Mouse (Mus musculus) midbrain, embryonic 10.5 days (tissue): ENCODE data around the gene Tango2. TPM values are rescaled to one million over a fixed set of nuclear protein-coding genes. Genes with fewer than 3 reads are reported as not detected.

Source experiments
- DNase-seq: peaks from one replicate; pipeline ENCODE4 v3.0.0-alpha.2; 2017; ENCODE audit warnings: low spot score
- H3K27ac ChIP-seq: fragments of 300-500 bp; sonication (generic); replicated peaks from 2 replicates; pipeline ENCODE4 v1.5.1; 2016; ENCODE audit warnings: mild to moderate bottlenecking
- H3K27me3 ChIP-seq: fragments of 300-500 bp; sonication (generic); 2 replicates; pipeline ENCODE4 v1.6.1; 2016; ENCODE audit warnings: low read depth, mild to moderate bottlenecking; ENCODE audit not compliant: poor library complexity, severe bottlenecking
- H3K36me3 ChIP-seq: fragments of 300-500 bp; sonication (generic); 2 replicates; pipeline ENCODE4 v1.6.1; 2016; ENCODE audit warnings: mild to moderate bottlenecking, moderate library complexity
- H3K4me1 ChIP-seq: fragments of 300-500 bp; sonication (generic); 2 replicates; pipeline ENCODE4 v1.6.1; 2016
- H3K4me3 ChIP-seq: fragments of 300-500 bp; sonication (generic); 2 replicates; pipeline ENCODE4 v1.5.1; 2016; ENCODE audit warnings: mild to moderate bottlenecking, moderate library complexity
- H3K9me3 ChIP-seq: fragments of 300-500 bp; sonication (generic); replicated peaks from 2 replicates; pipeline ENCODE4 v1.6.1; 2016; ENCODE audit warnings: mild to moderate bottlenecking
- WGBS: fragments of 180-500 bp; shearing (Covaris S2); methylation state at CpG from one replicate; pipeline ENCODE4 v1.1.7; 2016; 5-methylcytosine and 5-hydroxymethylcytosine counted together
- polyA plus RNA-seq: library from polyadenylated mRNA; unstranded; fragments of >200 nt; fragmentation: Nextera tagmentation; extraction: Ambion mirVana; gene quantifications from 2 replicates; pipeline ENCODE4 v1.2.1, GENCODE M21; 2016

The Tango2 gene
- polyA plus RNA-seq, 1 experiment from 2014 or later, result 40.1 TPM

DNA sequence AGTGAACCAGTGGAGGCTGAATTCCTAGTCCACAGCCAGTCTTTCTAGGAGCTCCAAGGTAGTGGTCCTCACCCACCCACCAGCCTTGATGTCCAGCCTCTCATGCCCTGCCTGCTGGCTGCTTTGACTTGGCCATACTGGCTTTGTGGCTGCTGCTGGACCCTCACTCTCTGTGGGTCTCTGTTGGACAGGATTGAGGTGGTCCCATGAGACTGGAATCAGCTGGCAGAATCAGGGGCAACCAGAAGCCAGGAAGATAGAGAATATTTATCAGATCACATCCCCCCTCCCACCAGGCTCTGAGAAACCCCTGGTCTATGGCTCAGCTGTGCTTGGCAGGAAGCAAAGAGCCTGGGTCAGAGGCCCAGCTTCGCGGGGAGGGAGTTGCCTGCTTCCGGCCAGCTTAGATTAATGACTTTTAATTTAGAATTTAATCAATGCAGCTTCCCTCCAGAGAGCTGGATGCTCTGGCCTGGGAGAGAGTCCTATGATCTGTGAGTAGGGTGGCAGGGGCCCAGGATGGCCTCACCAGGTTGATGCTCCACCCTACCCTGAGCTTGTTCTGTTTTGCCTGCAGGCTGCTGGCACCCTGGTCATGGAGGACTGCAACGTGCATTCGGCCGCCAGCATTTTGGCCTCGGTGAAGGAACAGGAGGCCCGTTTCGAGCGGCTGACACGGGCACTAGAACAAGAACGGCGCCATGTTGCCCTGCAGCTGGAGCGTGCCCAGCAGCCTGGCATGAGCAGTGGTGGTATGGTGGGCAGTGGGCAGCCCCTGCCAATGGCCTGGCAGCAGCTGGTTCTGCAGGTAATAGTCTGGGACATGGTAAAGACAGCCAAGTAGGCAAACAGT is 40.9 kb upstream of the Tango2 start:
- no peaks in the 10 kb centered on the region for H3K36me3 ChIP-seq
- H3K27me3 ChIP-seq, result no peaks in the 10 kb centered on the region
- 94% methylated on average over 14 of the region's 14 CpGs for WGBS
- peak; percentile 10 for DNase-seq
- peak overlapping the region; percentile 76 for H3K27ac ChIP-seq
- H3K4me1 ChIP-seq, result peaks cover 92% of the 10 kb centered on the region
- H3K4me3 ChIP-seq, result no peak overlapping the region
- H3K9me3 ChIP-seq, result no peaks in the 10 kb centered on the region

- no peaks in the 10 kb centered on the region for H3K36me3 ChIP-seq
- DNase-seq, result no peak
- H3K27me3 ChIP-seq, result no peaks in the 10 kb centered on the region
- H3K9me3 ChIP-seq, result no peaks in the 10 kb centered on the region
- 52% methylated on average over 6 of the region's 7 CpGs for WGBS
- no peak overlapping the region for H3K4me3 ChIP-seq
- H3K27ac ChIP-seq, result peak overlapping the region; percentile 76
- peaks cover 92% of the 10 kb centered on the region for H3K4me1 ChIP-seq
These were observed 40.0 kb upstream of the Tango2 start for GRCm38 (mm10) chr16:18387704-18388582.

DNA sequence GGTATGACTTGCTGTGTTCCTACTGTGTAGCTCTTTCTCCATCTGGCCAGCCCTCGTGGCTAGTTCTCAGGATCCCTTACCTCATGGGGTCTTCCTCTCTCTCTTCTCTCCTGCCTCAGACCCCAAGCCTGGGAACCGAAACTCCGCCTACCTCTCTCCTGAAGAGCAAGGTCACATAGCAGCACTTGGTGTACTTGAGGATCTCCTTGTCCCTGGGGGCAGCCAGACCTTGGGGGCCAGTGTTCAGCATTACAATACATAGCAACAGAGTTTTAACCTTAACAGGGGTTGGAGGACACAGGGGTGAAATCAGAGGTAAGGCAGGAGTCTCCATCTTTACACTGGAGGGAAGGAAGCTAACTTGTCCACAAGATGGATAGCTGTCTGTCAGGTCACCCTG is 39.1 kb upstream of the Tango2 start:
- Histone ChIP-seq H3K27me3 (no peaks in the 10 kb centered on the region), H3K27ac (peak overlapping the region; percentile 76), H3K4me1 (peaks cover 93% of the 10 kb centered on the region), H3K36me3 (no peaks in the 10 kb centered on the region), H3K9me3 (no peaks in the 10 kb centered on the region), H3K4me3 (no peak overlapping the region)
- DNase-seq, result peak; percentile 9
- 55% methylated on average over 3 of the region's 3 CpGs for WGBS

GRCm38 (mm10) chr16:18386451-18386850 is 38.5 kb upstream of the Tango2 start:
- H3K27ac ChIP-seq, result peak overlapping the region; percentile 76; the same call in 1 of the 2 replicates
- 86% methylated on average over 7 of the region's 7 CpGs for WGBS

GRCm38 (mm10) chr16:18385411-18385810 is 37.5 kb upstream of the Tango2 start:
- no peak for DNase-seq
- H3K36me3 ChIP-seq, result no peaks in the 10 kb centered on the region
- H3K4me1 ChIP-seq, result peaks cover 95% of the 10 kb centered on the region
- H3K9me3 ChIP-seq, result no peaks in the 10 kb centered on the region
- 66% methylated on average over 5 of the region's 5 CpGs for WGBS
- H3K27me3 ChIP-seq, result no peaks in the 10 kb centered on the region
- H3K27ac ChIP-seq, result peak overlapping the region; percentile 93
- no peak overlapping the region for H3K4me3 ChIP-seq

More at GRCm38 (mm10) chr16:18386451-18386850, 38.5 kb upstream of the Tango2 start:
- Histone ChIP-seq H3K4me1 (peaks cover 93% of the 10 kb centered on the region), H3K36me3 (no peaks in the 10 kb centered on the region), H3K4me3 (no peak overlapping the region), H3K9me3 (no peaks in the 10 kb centered on the region), H3K27me3 (no peaks in the 10 kb centered on the region)
- DNase-seq, result peak; percentile 10

- H3K9me3 ChIP-seq, result no peaks in the 10 kb centered on the region
- H3K36me3 ChIP-seq, result no peaks in the 10 kb centered on the region
- H3K4me3 ChIP-seq, result no peak overlapping the region
- WGBS, result 63% methylated on average over 8 of the region's 8 CpGs
- DNase-seq, result peak; percentile 11
- H3K4me1 ChIP-seq, result peaks cover 95% of the 10 kb centered on the region
- H3K27me3 ChIP-seq, result no peaks in the 10 kb centered on the region
- peak overlapping the region; percentile 93 for H3K27ac ChIP-seq
These were observed 36.8 kb upstream of the Tango2 start for GRCm38 (mm10) chr16:18384659-18385058.

- Histone ChIP-seq H3K4me1 (peaks cover 95% of the 10 kb centered on the region), H3K36me3 (no peaks in the 10 kb centered on the region), H3K27ac (peak overlapping the region; percentile 93), H3K4me3 (no peak overlapping the region), H3K9me3 (no peaks in the 10 kb centered on the region), H3K27me3 (no peaks in the 10 kb centered on the region)
- WGBS, result 78% methylated on average over 7 of the region's 7 CpGs
- DNase-seq, result peak; percentile 10
These were observed 36.3 kb upstream of the Tango2 start for GRCm38 (mm10) chr16:18384211-18384610.

DNA sequence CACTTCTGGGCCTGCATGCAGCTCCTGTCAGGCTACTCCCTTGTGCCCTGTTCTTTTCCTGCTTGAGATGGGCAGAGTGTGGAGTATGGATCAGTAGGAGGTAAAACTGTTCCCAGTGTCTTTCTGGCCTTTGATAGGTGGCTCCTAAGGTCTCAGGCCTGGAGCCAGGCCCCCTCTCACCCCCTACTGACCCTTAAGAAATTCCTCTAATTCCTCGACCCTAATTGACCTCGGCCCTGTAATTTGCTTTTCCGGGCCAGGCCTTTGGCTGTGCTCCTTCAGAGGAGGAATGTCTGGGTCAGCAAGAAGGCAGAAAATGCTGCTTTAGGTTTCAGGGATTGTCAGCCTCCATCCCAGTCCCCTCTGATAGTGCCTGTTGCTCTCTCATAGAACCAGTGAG is 35.9 kb upstream of the Tango2 start:
- Histone ChIP-seq H3K9me3 (no peaks in the 10 kb centered on the region), H3K27ac (peak overlapping the region; percentile 93), H3K36me3 (no peaks in the 10 kb centered on the region), H3K27me3 (no peaks in the 10 kb centered on the region), H3K4me1 (peaks cover 95% of the 10 kb centered on the region), H3K4me3 (no peak overlapping the region)
- 3% methylated on average over 3 of the region's 3 CpGs for WGBS
- DNase-seq, result peak; percentile 24

GRCm38 (mm10) chr16:18383045-18383726 is 35.3 kb upstream of the Tango2 start:
- H3K27ac ChIP-seq, result peak overlapping the region; percentile 93
- H3K36me3 ChIP-seq, result no peaks in the 10 kb centered on the region
- WGBS, result 77% methylated on average over 9 of the region's 9 CpGs
- peaks cover 95% of the 10 kb centered on the region for H3K4me1 ChIP-seq
- peak; percentile 10 for DNase-seq
- no peaks in the 10 kb centered on the region for H3K9me3 ChIP-seq
- H3K4me3 ChIP-seq, result no peak overlapping the region
- no peaks in the 10 kb centered on the region for H3K27me3 ChIP-seq

DNA sequence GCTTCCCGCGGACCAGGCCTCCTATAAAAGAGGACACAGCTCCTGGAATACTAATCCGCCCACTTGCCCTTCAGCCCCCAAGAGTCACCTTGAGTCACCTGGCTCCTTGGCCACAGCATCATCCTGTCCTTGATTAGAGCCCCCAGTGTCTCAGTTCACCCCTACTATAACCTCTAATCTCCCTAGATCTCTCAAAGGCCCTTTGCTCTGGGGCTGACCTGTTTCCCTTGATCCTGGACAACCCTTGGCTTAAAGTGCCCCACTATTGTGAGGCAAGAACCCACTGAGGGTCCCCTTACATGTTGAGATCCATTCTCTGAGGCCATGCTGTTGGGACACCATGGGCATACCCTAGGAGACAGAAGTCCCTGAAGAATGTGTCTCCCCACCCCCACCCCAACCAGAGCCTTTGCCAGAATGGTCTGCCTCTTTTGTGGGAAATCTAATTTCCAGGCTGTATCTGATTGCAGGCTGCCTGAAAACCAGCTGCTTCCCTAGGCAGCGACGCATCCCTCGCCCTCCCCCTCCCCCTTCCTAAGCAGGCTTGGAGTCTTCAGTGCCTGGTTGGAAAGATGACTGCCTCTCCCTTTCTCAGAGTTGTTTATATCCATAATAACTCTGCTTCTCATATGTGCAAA is 33.8 kb upstream of the Tango2 start:
- H3K9me3 ChIP-seq, result no peaks in the 10 kb centered on the region
- WGBS, result 41% methylated on average over 6 of the region's 6 CpGs
- DNase-seq, result peak; percentile 63
- H3K27ac ChIP-seq, result peak overlapping the region; percentile 93
- peaks cover 94% of the 10 kb centered on the region for H3K4me1 ChIP-seq
- H3K27me3 ChIP-seq, result no peaks in the 10 kb centered on the region
- no peaks in the 10 kb centered on the region for H3K36me3 ChIP-seq
- H3K4me3 ChIP-seq, result no peak overlapping the region; the same call in 1 of the 2 replicates

- peak; percentile 89 for DNase-seq
- Histone ChIP-seq H3K4me1 (peaks cover 91% of the 10 kb centered on the region), H3K36me3 (no peaks in the 10 kb centered on the region), H3K27me3 (no peaks in the 10 kb centered on the region), H3K4me3 (peak overlapping the region; percentile 30), H3K27ac (peak overlapping the region; percentile 93), H3K9me3 (no peaks in the 10 kb centered on the region)
- 16% methylated on average over 6 of the region's 6 CpGs for WGBS
These were observed 32.7 kb upstream of the Tango2 start for GRCm38 (mm10) chr16:18380495-18381063.
